Mouse (Mus musculus) G1E (cell line): ENCODE measurements around the gene Narfl.

Experiments used
- CTCF ChIP-seq: IDR thresholded peaks from 2 replicates; pipeline ENCODE4 v1.5.1; 2012; ENCODE audit warnings: low read depth, low read length, inconsistent platforms, mixed read lengths
- GATA1 ChIP-seq: IDR thresholded peaks from 2 replicates; pipeline ENCODE4 v1.6.1; 2012; ENCODE audit warnings: borderline replicate concordance, low read length, inconsistent platforms, mixed read lengths
- GATA2 ChIP-seq: IDR thresholded peaks from 2 replicates; pipeline ENCODE4 v1.6.1; 2012; ENCODE audit warnings: low read depth, low read length, inconsistent platforms, borderline replicate concordance
- POLR2AphosphoS5 ChIP-seq: IDR thresholded peaks from 2 replicates; pipeline ENCODE4 v1.6.1; 2012; ENCODE audit warnings: low read depth, low read length, inconsistent platforms; ENCODE audit not compliant: insufficient replicate concordance
- TAL1 ChIP-seq: conservative IDR thresholded peaks from 2 replicates; pipeline ENCODE4 v1.6.1; 2012; ENCODE audit warnings: low read depth, low read length, inconsistent platforms, mixed read lengths

DNA sequence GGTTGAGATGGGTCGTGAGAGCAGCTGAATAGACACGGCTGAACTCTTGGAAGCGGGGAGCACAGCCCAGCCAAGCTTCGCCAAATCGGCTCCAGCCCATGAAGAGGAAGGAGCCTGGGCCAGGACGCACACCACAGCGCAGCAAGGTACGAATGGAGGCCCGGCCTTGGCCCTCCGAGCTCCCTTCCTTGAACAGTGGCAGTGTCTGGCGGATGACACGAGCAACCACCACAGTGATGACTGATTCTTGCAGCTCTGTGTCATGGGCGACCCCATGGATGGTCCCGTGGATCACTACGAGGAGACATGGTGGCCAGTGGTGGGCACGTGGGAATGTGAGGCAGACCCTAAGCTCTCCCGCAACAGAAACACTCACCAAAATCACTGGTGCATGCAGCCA, 21.4 kb downstream of the Narfl start:
- no peak for TF ChIP-seq CTCF
- no peak for TF ChIP-seq GATA1
- TF ChIP-seq GATA2, result no peak
- no peak for TF ChIP-seq TAL1
- no peak for TF ChIP-seq POLR2AphosphoS5
